Mouse (Mus musculus): ENCODE data around the gene Dph6.

DNA sequence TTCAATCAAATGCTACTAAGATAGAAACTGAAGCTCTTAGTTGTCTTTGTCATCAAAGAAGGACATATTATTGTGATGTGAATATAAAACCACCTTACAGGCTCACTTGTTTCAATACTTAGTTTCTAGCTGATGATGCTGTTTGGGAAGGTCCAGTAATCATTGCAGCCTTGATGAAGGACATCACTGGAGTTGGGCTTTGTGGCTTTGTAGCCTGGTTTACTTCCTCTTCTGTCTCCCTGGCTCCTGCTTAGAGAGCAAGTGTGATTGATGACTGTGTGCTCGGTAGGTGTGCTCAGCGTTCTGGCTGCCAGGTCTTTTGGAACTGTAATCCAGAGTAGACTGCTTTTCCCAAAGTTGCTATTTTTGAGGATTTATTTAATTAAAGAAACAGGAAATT lies 55.0 kb downstream of the Dph6 start:
- TF ChIP-seq TAL1 (IDR thresholded peaks at IDR 0.05; ENCODE audit: low read length) (no peak), GATA1 (IDR thresholded peaks at IDR 0.05; ENCODE audit: low read length) (no peak)
